Mouse (Mus musculus) hindbrain, embryonic 16.5 days (tissue): ENCODE measurements at regions not wholly inside any gene's neighbourhood (a gene's known extent, or its start where the extent isn't known, plus 50 kb on each side); places are given as distances from the start of the nearest gene placed in this dataset.
A peak's percentile ranks its signal among the peaks of the same experiment; 100 is the strongest.

Source experiments
- ATAC-seq: fragments of 200-750 bp; cut with Nextera tagmentation; 2 replicates; pipeline ENCODE4 v1.8.0; 2017; ENCODE audit warnings: moderate TSS enrichment, moderate library complexity
- H3K27ac ChIP-seq: fragments of 300-500 bp; sonication (generic); 2 replicates; pipeline ENCODE4 v1.5.1; 2014; ENCODE audit warnings: low read depth, mild to moderate bottlenecking, control low read depth, low read length, moderate library complexity
- H3K27me3 ChIP-seq: fragments of 300-500 bp; sonication (generic); replicated peaks from 2 replicates; pipeline ENCODE4 v1.6.1; 2014; ENCODE audit warnings: low read length; ENCODE audit not compliant: control insufficient read depth, insufficient read depth
- H3K36me3 ChIP-seq: fragments of 300-500 bp; sonication (generic); 2 replicates; pipeline ENCODE4 v1.6.1; 2014; ENCODE audit warnings: mild to moderate bottlenecking, low read length, moderate library complexity, mixed read lengths; ENCODE audit not compliant: control insufficient read depth, insufficient read depth
- H3K4me1 ChIP-seq: fragments of 300-500 bp; sonication (generic); 2 replicates; pipeline ENCODE4 v1.6.1; 2014; ENCODE audit warnings: low read depth, low read length; ENCODE audit not compliant: control insufficient read depth, insufficient read depth
- H3K4me2 ChIP-seq: fragments of 300-500 bp; sonication (generic); 2 replicates; pipeline ENCODE4 v1.6.1; 2014; ENCODE audit warnings: mild to moderate bottlenecking, low read length, control low read depth, moderate library complexity
- H3K4me3 ChIP-seq: fragments of 300-500 bp; sonication (generic); 2 replicates; pipeline ENCODE4 v1.5.1; 2014; ENCODE audit warnings: mild to moderate bottlenecking, low read length, control low read depth, moderate library complexity
- H3K9ac ChIP-seq: fragments of 300-500 bp; sonication (generic); 2 replicates; pipeline ENCODE4 v1.6.1; 2014; ENCODE audit warnings: low read depth, mild to moderate bottlenecking, control low read depth, low read length, moderate library complexity
- H3K9me3 ChIP-seq: fragments of 300-500 bp; sonication (generic); 2 replicates; pipeline ENCODE4 v1.6.1; 2014; ENCODE audit warnings: mild to moderate bottlenecking, low read length, moderate library complexity; ENCODE audit not compliant: control insufficient read depth
- WGBS: fragments of 180-500 bp; shearing (Covaris S2); extraction: QIAGEN DNeasy Blood & Tissue Kit; methylation state at CpG from one replicate; pipeline ENCODE4 v1.1.7; 2014; 5-methylcytosine and 5-hydroxymethylcytosine counted together

GRCm38 (mm10) chr7:37095839-37096238, 397.9 kb downstream of the Tshz3 start:
- H3K27me3 ChIP-seq, result no peaks in the 10 kb centered on the region
- no peaks in the 10 kb centered on the region for H3K9me3 ChIP-seq
- H3K27ac ChIP-seq, result no peak overlapping the region
- no peak for ATAC-seq
- H3K4me1 ChIP-seq, result no peaks in the 10 kb centered on the region
- H3K36me3 ChIP-seq, result no peaks in the 10 kb centered on the region
- 83% methylated on average over 11 of the region's 11 CpGs for WGBS
- no peak overlapping the region for H3K9ac ChIP-seq
- no peak overlapping the region for H3K4me2 ChIP-seq
- H3K4me3 ChIP-seq, result no peak overlapping the region

- Histone ChIP-seq H3K9me3 (no peaks in the 10 kb centered on the region), H3K27ac (no peak overlapping the region), H3K4me3 (no peak overlapping the region), H3K9ac (no peak overlapping the region), H3K27me3 (no peaks in the 10 kb centered on the region), H3K4me1 (no peaks in the 10 kb centered on the region), H3K4me2 (no peak overlapping the region), H3K36me3 (no peaks in the 10 kb centered on the region)
- no peak for ATAC-seq
- 79% methylated on average over 5 of the region's 5 CpGs for WGBS
These were observed 398.4 kb downstream of the Tshz3 start for GRCm38 (mm10) chr7:37096291-37096690.

- Histone ChIP-seq H3K4me1 (no peaks in the 10 kb centered on the region), H3K36me3 (no peaks in the 10 kb centered on the region), H3K27ac (no peak overlapping the region), H3K4me2 (no peak overlapping the region), H3K9me3 (no peaks in the 10 kb centered on the region), H3K9ac (no peak overlapping the region), H3K27me3 (no peaks in the 10 kb centered on the region), H3K4me3 (no peak overlapping the region)
- WGBS, result 13% methylated on average over 5 of the region's 5 CpGs
- ATAC-seq, result no peak
These were observed 401.0 kb downstream of the Tshz3 start for GRCm38 (mm10) chr7:37098950-37099349.

- no peak for ATAC-seq
- Histone ChIP-seq H3K27me3 (no peaks in the 10 kb centered on the region), H3K4me1 (no peaks in the 10 kb centered on the region), H3K36me3 (no peaks in the 10 kb centered on the region), H3K9me3 (no peaks in the 10 kb centered on the region), H3K27ac (no peak overlapping the region), H3K4me2 (no peak overlapping the region), H3K4me3 (no peak overlapping the region), H3K9ac (no peak overlapping the region)
- 74% methylated on average over 9 of the region's 9 CpGs for WGBS
These were observed 406.8 kb downstream of the Tshz3 start for GRCm38 (mm10) chr7:37104671-37105070.

- WGBS, result 81% methylated on average over 6 of the region's 6 CpGs
- Histone ChIP-seq H3K4me3 (no peak overlapping the region), H3K27me3 (no peaks in the 10 kb centered on the region), H3K4me1 (no peaks in the 10 kb centered on the region), H3K36me3 (no peaks in the 10 kb centered on the region), H3K27ac (no peak overlapping the region), H3K4me2 (no peak overlapping the region), H3K9ac (no peak overlapping the region), H3K9me3 (no peaks in the 10 kb centered on the region)
- no peak for ATAC-seq
These were observed 413.2 kb downstream of the Tshz3 start for GRCm38 (mm10) chr7:37111071-37111470.

GRCm38 (mm10) chr7:37120776-37121175, 422.9 kb downstream of the Tshz3 start:
- Histone ChIP-seq H3K36me3 (no peaks in the 10 kb centered on the region), H3K4me1 (no peaks in the 10 kb centered on the region), H3K27ac (no peak overlapping the region), H3K4me2 (no peak overlapping the region), H3K9me3 (no peaks in the 10 kb centered on the region), H3K4me3 (no peak overlapping the region), H3K27me3 (no peaks in the 10 kb centered on the region), H3K9ac (no peak overlapping the region)
- WGBS, result 87% methylated on average over 4 of the region's 4 CpGs
- peak; percentile 58; the same call in 1 of the 2 replicates for ATAC-seq

GRCm38 (mm10) chr7:37140191-37140590, 442.3 kb downstream of the Tshz3 start:
- H3K27me3 ChIP-seq, result no peaks in the 10 kb centered on the region
- no peaks in the 10 kb centered on the region for H3K36me3 ChIP-seq
- no peak overlapping the region for H3K4me2 ChIP-seq
- H3K9me3 ChIP-seq, result no peaks in the 10 kb centered on the region
- 90% methylated on average over 12 of the region's 12 CpGs for WGBS
- no peak for ATAC-seq
- H3K9ac ChIP-seq, result no peak overlapping the region
- H3K4me3 ChIP-seq, result no peak overlapping the region
- H3K27ac ChIP-seq, result no peak overlapping the region
- H3K4me1 ChIP-seq, result no peaks in the 10 kb centered on the region

GRCm38 (mm10) chr7:37142780-37143179, 444.9 kb downstream of the Tshz3 start:
- Histone ChIP-seq H3K9ac (no peak overlapping the region), H3K4me1 (no peaks in the 10 kb centered on the region), H3K4me2 (no peak overlapping the region), H3K36me3 (no peaks in the 10 kb centered on the region), H3K4me3 (no peak overlapping the region), H3K27me3 (no peaks in the 10 kb centered on the region), H3K27ac (no peak overlapping the region), H3K9me3 (no peaks in the 10 kb centered on the region)
- 79% methylated on average over 5 of the region's 5 CpGs for WGBS
- no peak for ATAC-seq

- Histone ChIP-seq H3K4me3 (no peak overlapping the region), H3K27me3 (no peaks in the 10 kb centered on the region), H3K27ac (no peak overlapping the region), H3K36me3 (no peaks in the 10 kb centered on the region), H3K4me1 (no peaks in the 10 kb centered on the region), H3K9me3 (no peaks in the 10 kb centered on the region), H3K4me2 (no peak overlapping the region), H3K9ac (no peak overlapping the region)
- no peak for ATAC-seq
- WGBS, result 28% methylated on average over 6 of the region's 6 CpGs
These were observed 446.4 kb downstream of the Tshz3 start for GRCm38 (mm10) chr7:37144303-37144702.

GRCm38 (mm10) chr7:37149711-37150110, 451.8 kb downstream of the Tshz3 start:
- H3K9ac ChIP-seq, result no peak overlapping the region
- no peaks in the 10 kb centered on the region for H3K9me3 ChIP-seq
- no peaks in the 10 kb centered on the region for H3K27me3 ChIP-seq
- no peak overlapping the region for H3K4me3 ChIP-seq
- no peak overlapping the region for H3K4me2 ChIP-seq
- 59% methylated on average over 5 of the region's 5 CpGs for WGBS
- H3K4me1 ChIP-seq, result no peaks in the 10 kb centered on the region
- H3K36me3 ChIP-seq, result no peaks in the 10 kb centered on the region
- ATAC-seq, result peak; percentile 63; the same call in 1 of the 2 replicates
- no peak overlapping the region for H3K27ac ChIP-seq
